Mouse (Mus musculus) effector memory CD4-positive, alpha-beta T cell, adult 7 months (primary cell): ENCODE data around the gene Ppif. TPM values are rescaled to one million over a fixed set of nuclear protein-coding genes. Genes with fewer than 3 reads are reported as not detected.

Experiments used
- polyA plus RNA-seq: library from polyadenylated mRNA; unstranded; fragments of 100-300 nt; shearing (Covaris generic); gene quantifications from one replicate; pipeline ENCODE4 v1.2.1, GENCODE M21; 2017

The Ppif gene
- 29.0 TPM for polyA plus RNA-seq

DNA sequence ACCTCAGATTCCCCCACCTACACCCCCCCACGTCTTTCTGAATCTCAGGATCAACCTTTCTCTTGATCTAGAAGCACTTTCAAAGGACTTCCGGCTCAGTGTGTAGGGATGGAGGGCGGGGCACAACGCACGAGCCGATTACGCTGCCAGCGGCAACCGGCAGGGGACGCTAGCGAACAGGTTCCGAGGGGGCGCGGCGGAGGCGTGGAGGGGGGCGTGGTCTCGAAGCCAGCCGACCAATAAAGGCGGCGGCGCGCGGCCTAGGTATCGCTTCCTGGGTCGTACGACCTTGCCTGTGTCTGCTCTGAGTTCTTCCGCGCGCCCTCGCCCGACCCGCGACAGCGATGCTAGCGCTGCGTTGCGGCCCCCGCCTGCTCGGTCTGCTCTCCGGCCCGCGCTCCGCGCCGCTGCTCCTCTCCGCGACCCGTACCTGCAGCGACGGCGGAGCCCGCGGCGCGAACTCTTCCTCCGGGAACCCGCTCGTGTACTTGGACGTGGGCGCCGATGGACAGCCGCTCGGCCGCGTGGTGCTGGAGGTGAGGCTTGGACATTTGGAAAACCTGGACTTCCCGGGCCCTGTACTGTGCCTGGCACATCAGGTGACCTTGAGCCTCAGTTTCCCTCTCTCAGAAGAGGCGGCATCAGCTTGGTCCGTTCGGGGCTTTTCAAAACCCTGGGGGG, at the start of gene Ppif:
TSS of gene Ppif (plus strand) at position 267 of the 681 bp plus-strand sequence.

Other genes with a start within 250 kb of the Ppif start
- gene Zmiz1, start 235.0 kb upstream of the Ppif start, polyA plus RNA-seq: 34.4 TPM
- 1.2 TPM for gene Zcchc24, start 74.9 kb downstream of the Ppif start, polyA plus RNA-seq
- gene Anxa11, start 148.0 kb downstream of the Ppif start, polyA plus RNA-seq: 37.9 TPM
- not detected for gene Plac9a, start 208.9 kb downstream of the Ppif start, polyA plus RNA-seq
- gene Tmem254a, start 233.5 kb downstream of the Ppif start, polyA plus RNA-seq: 0.43 TPM
- 1.2 TPM for gene Cphx1, start 244.2 kb downstream of the Ppif start, polyA plus RNA-seq